Mouse (Mus musculus): ENCODE results near the gene Phospho1.
A peak's percentile ranks its signal among the peaks of the same experiment; 100 is the strongest.

The Phospho1 gene

GRCm38 (mm10) chr11:95812224-95812623 lies 12.1 kb upstream of the Phospho1 start:
- DNase-seq (ENCODE audit: low spot score), result no peak

DNA sequence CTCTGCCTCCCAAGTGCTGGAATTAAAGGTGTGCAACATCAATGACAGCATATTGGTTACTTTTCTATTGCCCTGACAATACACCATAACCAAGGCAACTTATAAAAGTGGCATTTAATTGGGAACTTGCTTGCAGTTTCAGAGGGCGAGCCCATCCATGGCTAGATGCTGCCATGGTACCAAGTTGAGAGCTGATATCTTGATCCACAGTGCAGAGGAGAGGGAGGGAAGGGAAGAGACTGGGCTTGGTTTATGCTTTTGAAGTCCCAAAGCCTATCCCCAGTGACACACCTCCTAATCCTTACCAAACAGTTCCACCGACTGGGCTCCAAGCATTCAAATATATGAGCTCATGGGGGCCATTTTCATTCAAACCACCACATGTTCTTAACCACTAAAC lies 10.2 kb upstream of the Phospho1 start:
- DNase-seq (ENCODE audit: low spot score), result no peak

GRCm38 (mm10) chr11:95814857-95815256 lies 9.4 kb upstream of the Phospho1 start:
- no peak for DNase-seq (ENCODE audit: low spot score)

- no peak for DNase-seq (ENCODE audit: low spot score)
Observed at GRCm38 (mm10) chr11:95815412-95815811, 8.9 kb upstream of the Phospho1 start.

DNA sequence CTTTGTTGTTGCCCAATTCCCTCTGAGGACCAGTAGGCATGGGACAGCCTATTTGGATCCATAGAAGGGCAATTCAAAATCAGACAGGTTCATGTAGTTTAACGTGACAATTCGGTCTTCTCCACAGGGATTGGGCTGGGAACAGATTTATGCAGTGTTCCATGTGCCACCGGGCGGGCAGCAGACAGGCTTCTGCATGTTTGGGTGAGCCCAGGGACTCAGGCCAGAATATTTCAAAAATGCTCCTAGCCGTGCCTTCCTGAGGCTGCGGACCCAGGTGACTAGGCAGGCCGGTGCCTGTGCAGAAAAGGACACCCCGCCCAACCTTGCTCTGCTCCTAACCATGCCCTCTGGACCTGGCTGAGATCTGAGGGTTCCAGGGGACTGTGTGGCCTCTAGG lies 5.2 kb upstream of the Phospho1 start:
- DNase-seq (ENCODE audit: low spot score), result no peak

GRCm38 (mm10) chr11:95821511-95821910 lies 2.8 kb upstream of the Phospho1 start:
- DNase-seq (ENCODE audit: low spot score), result no peak

GRCm38 (mm10) chr11:95822437-95822836 lies 1.9 kb upstream of the Phospho1 start:
- no peak for DNase-seq (ENCODE audit: low spot score)

DNA sequence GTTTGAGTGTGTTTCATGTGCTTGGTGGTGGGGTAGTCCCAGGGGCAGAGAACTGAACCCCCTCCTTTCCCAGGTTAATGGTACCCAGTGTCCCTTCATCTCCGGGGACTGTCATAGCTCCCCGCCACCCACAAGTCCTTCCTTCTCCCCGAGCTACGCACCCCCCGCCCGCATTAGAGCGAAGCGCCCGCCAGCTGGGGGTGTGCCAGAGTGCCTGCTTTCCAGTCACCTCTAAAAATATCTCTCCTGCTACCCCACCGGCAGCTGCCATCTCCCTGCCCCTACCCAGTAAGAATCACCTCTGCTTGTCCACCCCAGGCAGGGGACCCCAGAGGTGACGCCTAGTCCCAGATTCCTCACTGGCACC lies 561 bp downstream of the Phospho1 start:
- DNase-seq (ENCODE audit: low spot score), result no peak

GRCm38 (mm10) chr11:95825625-95826024 lies 1.3 kb downstream of the Phospho1 start:
- DNase-seq (ENCODE audit: low spot score), result no peak

GRCm38 (mm10) chr11:95826317-95827167 lies 2.2 kb downstream of the Phospho1 start:
- DNase-seq (ENCODE audit: low spot score), result no peak

DNA sequence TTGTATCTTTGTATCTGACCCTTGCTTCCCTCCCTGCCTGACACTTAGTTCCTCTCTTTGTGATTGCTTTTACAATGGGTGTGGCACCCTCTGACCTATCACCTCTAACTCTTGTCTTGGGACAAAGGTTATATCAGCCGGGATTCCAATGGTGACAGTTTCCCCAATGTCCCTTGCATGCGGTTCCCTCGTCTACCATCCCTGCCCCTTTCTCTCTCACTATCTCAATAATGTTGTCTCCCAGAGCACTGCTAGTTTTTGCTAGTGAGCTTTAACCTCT lies 2.8 kb downstream of the Phospho1 start:
- no peak for DNase-seq (ENCODE audit: low spot score)

DNA sequence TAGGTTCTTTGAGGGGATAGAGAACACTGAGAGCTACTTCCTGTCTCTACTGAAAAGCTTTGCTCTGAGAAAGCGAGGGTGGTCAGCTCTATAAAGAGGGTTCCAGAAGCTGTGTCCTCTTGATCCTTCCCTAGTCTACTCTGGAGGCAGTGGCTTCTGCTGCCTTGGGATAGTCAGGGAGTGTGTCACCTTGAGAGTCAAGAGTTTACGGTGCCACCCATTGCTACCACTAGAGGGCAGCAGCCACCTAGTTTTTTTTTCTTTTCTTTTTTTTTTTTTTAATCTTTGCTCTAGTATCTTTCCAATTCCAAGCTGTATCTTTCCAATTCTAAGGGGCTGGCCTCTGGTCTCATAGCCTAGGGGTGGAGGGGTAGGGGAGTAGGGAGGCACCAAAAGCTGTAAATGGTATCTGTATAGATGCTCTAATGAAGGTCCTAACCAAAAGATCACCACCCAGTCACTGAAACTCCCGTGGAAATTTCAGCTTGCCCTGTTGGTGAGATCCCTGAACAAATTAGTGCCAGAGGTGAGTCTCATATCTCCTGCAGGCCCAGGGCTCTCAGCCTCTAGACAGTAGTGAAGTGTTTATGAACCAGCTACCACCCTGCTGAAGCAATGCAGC lies 3.3 kb downstream of the Phospho1 start:
- peak; percentile 88 for DNase-seq (ENCODE audit: low spot score)

- DNase-seq (ENCODE audit: low spot score), result no peak
Observed at GRCm38 (mm10) chr11:95828181-95828964, 4.1 kb downstream of the Phospho1 start.

- DNase-seq (ENCODE audit: low spot score), result no peak
Observed at GRCm38 (mm10) chr11:95829526-95830050, 5.3 kb downstream of the Phospho1 start.

DNA sequence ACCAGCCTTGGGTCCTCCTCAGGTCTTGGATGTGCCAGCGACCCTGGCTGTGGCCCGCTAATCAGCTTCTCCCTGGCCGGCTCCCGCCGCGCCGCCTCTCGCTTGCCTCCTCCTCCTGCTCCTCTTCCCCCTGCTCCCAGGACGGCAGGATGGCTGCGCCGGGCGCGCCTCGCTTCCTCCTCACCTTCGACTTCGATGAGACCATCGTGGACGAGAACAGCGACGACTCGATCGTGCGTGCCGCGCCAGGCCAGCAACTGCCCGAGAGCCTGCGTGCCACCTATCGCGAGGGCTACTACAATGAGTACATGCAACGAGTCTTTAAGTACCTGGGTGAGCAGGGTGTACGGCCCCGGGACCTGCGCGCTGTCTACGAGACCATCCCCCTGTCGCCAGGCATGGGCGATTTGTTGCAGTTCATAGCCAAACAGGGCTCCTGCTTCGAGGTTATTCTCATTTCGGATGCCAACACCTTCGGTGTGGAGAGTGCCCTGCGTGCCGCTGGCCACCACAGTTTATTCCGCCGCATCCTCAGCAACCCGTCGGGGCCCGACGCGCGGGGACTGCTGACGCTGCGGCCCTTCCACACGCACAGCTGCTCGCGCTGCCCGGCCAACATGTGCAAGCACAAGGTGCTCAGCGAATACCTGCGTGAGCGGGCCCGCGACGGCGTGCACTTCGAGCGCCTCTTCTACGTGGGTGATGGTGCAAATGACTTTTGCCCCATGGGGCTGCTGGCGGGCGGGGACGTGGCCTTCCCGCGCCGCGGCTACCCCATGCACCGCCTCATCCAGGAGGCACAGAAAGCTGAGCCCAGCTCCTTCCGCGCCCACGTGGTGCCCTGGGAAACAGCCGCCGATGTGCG lies 6.3 kb downstream of the Phospho1 start:
- DNase-seq (ENCODE audit: low spot score), result peak; percentile 27

DNA sequence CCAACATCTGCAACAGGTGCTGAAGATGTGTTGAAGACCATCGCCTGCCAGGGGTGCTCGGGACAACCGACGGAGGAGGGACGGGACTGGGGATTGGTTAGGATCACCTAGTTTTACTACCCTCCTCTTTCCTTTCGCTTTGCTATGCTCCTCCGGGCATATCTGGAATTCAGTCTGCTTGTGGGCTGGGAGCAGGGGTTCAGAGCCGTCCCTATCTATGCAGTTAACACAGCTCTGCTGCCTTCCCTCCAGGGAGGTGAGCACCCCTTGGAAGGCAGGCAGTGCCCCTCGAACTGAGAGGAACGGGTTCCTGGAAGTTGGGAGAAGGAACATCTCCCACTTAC lies 6.9 kb downstream of the Phospho1 start:
- DNase-seq (ENCODE audit: low spot score), result no peak

- DNase-seq (ENCODE audit: low spot score), result peak; percentile 61
Observed at GRCm38 (mm10) chr11:95831641-95832040, 7.3 kb downstream of the Phospho1 start.

DNA sequence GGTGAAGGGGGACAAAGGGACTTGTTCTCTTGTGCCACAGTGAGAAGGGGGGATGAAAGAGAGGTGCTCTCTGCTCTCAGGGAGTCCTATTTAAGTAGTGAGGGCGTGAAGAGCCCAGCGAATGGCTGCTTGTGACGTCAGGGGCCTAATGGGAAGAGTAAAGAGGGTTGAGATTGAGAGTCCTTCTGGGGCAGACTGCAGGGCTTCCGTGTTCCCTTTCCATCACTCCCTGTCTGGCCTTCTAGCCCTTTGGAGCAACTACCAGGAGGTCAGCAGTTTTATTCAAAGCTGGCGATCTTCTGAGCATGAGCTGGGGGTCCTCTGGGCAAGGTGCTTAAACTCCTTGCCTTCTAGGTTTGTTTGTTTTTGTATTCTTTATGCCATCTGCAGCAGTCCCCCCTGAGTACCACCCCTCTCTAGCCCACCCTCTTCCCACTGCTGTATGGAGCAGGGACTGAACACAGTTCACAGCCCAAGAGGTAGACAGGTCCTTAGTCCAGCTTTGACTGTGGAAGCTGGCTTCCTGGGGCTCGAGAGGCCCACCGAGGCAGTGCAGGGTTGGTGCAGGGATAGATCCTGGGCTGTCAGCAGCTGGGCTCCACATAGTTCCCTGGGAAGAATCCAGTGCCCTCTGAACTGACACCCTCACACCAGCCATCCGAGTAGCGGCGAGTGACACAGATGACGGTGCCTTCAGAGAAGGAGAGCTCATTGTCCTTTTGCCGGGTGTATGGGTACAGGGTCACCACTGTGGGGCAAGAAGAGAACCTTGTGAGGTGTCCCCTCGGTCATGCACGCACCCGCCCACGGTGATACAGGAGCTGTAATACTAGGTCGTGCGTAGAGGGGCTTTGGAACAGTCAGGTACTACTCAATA lies 8.1 kb downstream of the Phospho1 start:
- DNase-seq (ENCODE audit: low spot score), result no peak

GRCm38 (mm10) chr11:95833006-95833570 lies 8.8 kb downstream of the Phospho1 start:
- DNase-seq (ENCODE audit: low spot score), result no peak

DNA sequence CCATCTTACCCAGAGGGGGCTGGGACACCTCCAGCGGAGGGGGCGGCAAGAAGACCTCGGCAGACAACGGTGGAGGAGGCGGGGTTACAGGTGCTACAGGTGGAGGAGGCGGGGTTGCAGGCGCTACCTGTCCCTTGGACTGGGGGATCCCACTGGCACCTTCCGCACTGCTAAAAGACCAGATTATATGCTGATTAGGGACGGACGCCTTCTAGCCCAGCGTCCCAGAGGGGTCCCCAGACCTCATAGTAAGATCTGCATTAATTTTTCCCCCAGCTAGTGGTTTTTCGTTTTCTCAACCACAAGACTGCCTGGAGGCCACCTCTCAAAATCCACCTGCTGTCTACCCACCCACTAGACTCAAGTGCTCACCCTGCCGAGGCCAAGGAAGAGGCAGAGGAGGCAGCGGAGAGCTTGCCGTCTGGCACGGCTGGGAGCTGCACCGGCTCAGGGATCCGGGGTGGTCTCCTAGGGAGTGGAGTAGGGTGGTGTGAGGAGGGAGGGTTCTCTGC lies 9.4 kb downstream of the Phospho1 start:
- DNase-seq (ENCODE audit: low spot score), result no peak

Measured in retina, embryonic 14.5 days (tissue).